Mouse (Mus musculus) small intestine, adult 2 months (tissue): ENCODE measurements around the gene 1810055G02Rik. TPM values are rescaled to one million over a fixed set of nuclear protein-coding genes. Genes with fewer than 3 reads are reported as not detected.

Experiments
- H3K27ac ChIP-seq: fragments of 200-500 bp; 2 replicates; pipeline ENCODE4 v1.5.1; 2012; ENCODE audit warnings: low read depth, low read length, control low read depth, inconsistent platforms; ENCODE audit not compliant: insufficient read depth
- H3K27me3 ChIP-seq: fragments of 200-500 bp; 2 replicates; pipeline ENCODE4 v1.6.1; 2012; ENCODE audit warnings: mild to moderate bottlenecking, moderate library complexity, low read length, inconsistent platforms; ENCODE audit not compliant: control insufficient read depth, insufficient read depth
- H3K36me3 ChIP-seq: fragments of 200-500 bp; 2 replicates; pipeline ENCODE4 v1.6.1; 2012; ENCODE audit warnings: mild to moderate bottlenecking, low read length, control low read depth, inconsistent platforms; ENCODE audit not compliant: control insufficient read depth, insufficient read depth
- H3K4me1 ChIP-seq: fragments of 200-500 bp; 2 replicates; pipeline ENCODE4 v1.6.1; 2012; ENCODE audit warnings: low read length, inconsistent platforms, mixed read lengths; ENCODE audit not compliant: control insufficient read depth, insufficient read depth, insufficient read length
- H3K4me3 ChIP-seq: fragments of 200-500 bp; 2 replicates; pipeline ENCODE4 v1.5.1; 2012; ENCODE audit warnings: low read depth, mild to moderate bottlenecking, control low read depth, inconsistent platforms, low read length, moderate library complexity
- CTCF ChIP-seq: fragments of 200-500 bp; IDR thresholded peaks from 2 replicates; pipeline ENCODE4 v1.5.1; 2012; ENCODE audit warnings: low read depth, mild to moderate bottlenecking, control low read depth, inconsistent platforms, low read length, moderate library complexity, mixed read lengths; ENCODE audit not compliant: insufficient replicate concordance, insufficient read length; ENCODE audit errors: extremely low read depth
- POLR2A ChIP-seq: fragments of 200-500 bp; IDR thresholded peaks from 2 replicates; pipeline ENCODE4 v1.6.1; 2012; ENCODE audit warnings: low read depth, mild to moderate bottlenecking, control low read depth, inconsistent platforms, low read length, moderate library complexity
- WGBS: fragments of 180-500 bp; shearing (Covaris S2); methylation state at CpG from one replicate; pipeline ENCODE4 v1.1.7; 2018; 5-methylcytosine and 5-hydroxymethylcytosine counted together
- polyA plus RNA-seq: library from polyadenylated mRNA; depleted of rRNA; stranded (reverse); fragments of >200 nt; gene quantifications from 2 replicates; pipeline ENCODE4 v1.2.3, GENCODE M21; 2012

1810055G02Rik gene
- polyA plus RNA-seq, 1 experiment = 300 TPM

- TF ChIP-seq CTCF = no peak
- TF ChIP-seq POLR2A = no peak
- Histone ChIP-seq H3K36me3 (peaks cover 4% of the 10 kb centered on the region; the same call in 1 of the 2 replicates), H3K4me1 (peaks cover 43% of the 10 kb centered on the region), H3K27ac (peak overlapping the region; percentile 79), H3K4me3 (0 out of 2 replicates have a peak overlapping the region, but pooled peaks have one; percentile 7), H3K27me3 (no peaks in the 10 kb centered on the region)
- 8% methylated on average over 13 of the region's 13 CpGs for WGBS
Measured at GRCm38 (mm10) chr19:3669100-3669499, 39.0 kb upstream of the 1810055G02Rik start.

GRCm38 (mm10) chr19:3673149-3673548 is 34.9 kb upstream of the 1810055G02Rik start:
- 68% methylated on average over 2 of the region's 2 CpGs for WGBS
- H3K4me3 ChIP-seq = no peak overlapping the region
- H3K36me3 ChIP-seq = peaks cover 4% of the 10 kb centered on the region; the same call in 1 of the 2 replicates
- H3K27ac ChIP-seq = no peak overlapping the region
- H3K27me3 ChIP-seq = no peaks in the 10 kb centered on the region
- TF ChIP-seq CTCF = peak; percentile 40; the same call in 1 of the 2 replicates
- TF ChIP-seq POLR2A = no peak
- peaks cover 29% of the 10 kb centered on the region for H3K4me1 ChIP-seq

GRCm38 (mm10) chr19:3674122-3674855 is 33.8 kb upstream of the 1810055G02Rik start:
- peaks cover 4% of the 10 kb centered on the region; the same call in 1 of the 2 replicates for H3K36me3 ChIP-seq
- no peak for TF ChIP-seq CTCF
- TF ChIP-seq POLR2A = no peak
- no peaks in the 10 kb centered on the region for H3K27me3 ChIP-seq
- H3K4me1 ChIP-seq = peaks cover 21% of the 10 kb centered on the region; the same call in 1 of the 2 replicates
- H3K27ac ChIP-seq = peak overlapping the region; percentile 68
- no peak overlapping the region for H3K4me3 ChIP-seq
- 20% methylated on average over 8 of the region's 8 CpGs for WGBS

GRCm38 (mm10) chr19:3680732-3681131 is 27.4 kb upstream of the 1810055G02Rik start:
- Histone ChIP-seq H3K36me3 (no peaks in the 10 kb centered on the region), H3K27ac (peak overlapping the region; percentile 3; the same call in 1 of the 2 replicates), H3K4me3 (no peak overlapping the region), H3K27me3 (no peaks in the 10 kb centered on the region), H3K4me1 (peaks cover 35% of the 10 kb centered on the region)
- TF ChIP-seq POLR2A (no peak), CTCF (no peak)
- 63% methylated on average over 7 of the region's 7 CpGs for WGBS

- H3K27ac ChIP-seq = peak overlapping the region; percentile 3; the same call in 1 of the 2 replicates
- H3K27me3 ChIP-seq = no peaks in the 10 kb centered on the region
- WGBS = 6% methylated on average over 13 of the region's 13 CpGs
- no peak overlapping the region for H3K4me3 ChIP-seq
- peaks cover 35% of the 10 kb centered on the region for H3K4me1 ChIP-seq
- TF ChIP-seq POLR2A (no peak), CTCF (no peak)
- no peaks in the 10 kb centered on the region for H3K36me3 ChIP-seq
Measured at GRCm38 (mm10) chr19:3681310-3681934, 26.7 kb upstream of the 1810055G02Rik start.

- peak overlapping the region; percentile 7; the same call in 1 of the 2 replicates for H3K27ac ChIP-seq
Measured at GRCm38 (mm10) chr19:3684414-3684813, 23.7 kb upstream of the 1810055G02Rik start.

More at GRCm38 (mm10) chr19:3684414-3684813, 23.7 kb upstream of the 1810055G02Rik start:
- no peak overlapping the region; the same call in 1 of the 2 replicates for H3K4me3 ChIP-seq
- no peaks in the 10 kb centered on the region for H3K36me3 ChIP-seq
- TF ChIP-seq CTCF (no peak), POLR2A (no peak)
- no peaks in the 10 kb centered on the region for H3K27me3 ChIP-seq
- H3K4me1 ChIP-seq = peaks cover 35% of the 10 kb centered on the region
- 22% methylated on average over 1 of the region's 1 CpGs for whole genome bisulfite sequencing
